Mouse (Mus musculus) embryonic facial prominence, embryonic 10.5 days (tissue): ENCODE measurements around the gene Trabd2b. TPM values are rescaled to one million over a fixed set of nuclear protein-coding genes. Genes with fewer than 3 reads are reported as not detected.

ENCODE experiments used
- DNase-seq: peaks from one replicate; pipeline ENCODE4 v3.0.0-alpha.2; 2017; ENCODE audit warnings: low spot score
- H3K27ac ChIP-seq: fragments of 300-500 bp; sonication (generic); replicated peaks from 2 replicates; pipeline ENCODE4 v1.5.1; 2016; ENCODE audit warnings: mild to moderate bottlenecking
- H3K27me3 ChIP-seq: fragments of 300-500 bp; sonication (generic); replicated peaks from 2 replicates; pipeline ENCODE4 v1.6.1; 2016; ENCODE audit warnings: low read depth, mild to moderate bottlenecking; ENCODE audit not compliant: poor library complexity, severe bottlenecking
- H3K36me3 ChIP-seq: fragments of 300-500 bp; sonication (generic); replicated peaks from 2 replicates; pipeline ENCODE4 v1.6.1; 2016; ENCODE audit warnings: mild to moderate bottlenecking, moderate library complexity
- H3K4me1 ChIP-seq: fragments of 300-500 bp; sonication (generic); 2 replicates; pipeline ENCODE4 v1.6.1; 2016
- H3K4me3 ChIP-seq: fragments of 300-500 bp; sonication (generic); 2 replicates; pipeline ENCODE4 v1.5.1; 2016; ENCODE audit warnings: mild to moderate bottlenecking, moderate library complexity
- H3K9me3 ChIP-seq: fragments of 300-500 bp; sonication (generic); 2 replicates; pipeline ENCODE4 v1.6.1; 2016; ENCODE audit warnings: mild to moderate bottlenecking
- WGBS: fragments of 180-500 bp; shearing (Covaris S2); methylation state at CpG from one replicate; pipeline ENCODE4 v1.1.7; 2016; 5-methylcytosine and 5-hydroxymethylcytosine counted together
- polyA plus RNA-seq: library from polyadenylated mRNA; unstranded; fragments of >200 nt; fragmentation: Nextera tagmentation; extraction: Ambion mirVana; gene quantifications from 2 replicates; pipeline ENCODE4 v1.2.1, GENCODE M21; 2016

Gene Trabd2b
- 0.80 and 0.81 TPM in 2 replicates for polyA plus RNA-seq

- H3K4me1 ChIP-seq = peaks cover 52% of the 10 kb centered on the region
- WGBS = 1% methylated on average over 61 of the region's 61 CpGs
- H3K36me3 ChIP-seq = no peaks in the 10 kb centered on the region
- H3K27me3 ChIP-seq = peaks cover 77% of the 10 kb centered on the region
- peak; percentile 63 for DNase-seq
- H3K9me3 ChIP-seq = no peaks in the 10 kb centered on the region
- peak within 1 kb of the TSS; percentile 86 for H3K4me3 ChIP-seq
- H3K27ac ChIP-seq = peak within 1 kb of the TSS; percentile 90
Measured at GRCm38 (mm10) chr4:114406355-114407101, at the start of gene Trabd2b. Gene Trabd2b (plus strand): TSS chr4:114406724.

- Histone ChIP-seq H3K36me3 (no peaks in the 10 kb centered on the region), H3K4me1 (0 out of 2 replicates have a peak, but pooled peaks cover 2% of the 10 kb centered on the region), H3K27ac (no peak overlapping the region), H3K4me3 (no peak overlapping the region), H3K9me3 (no peaks in the 10 kb centered on the region), H3K27me3 (peaks cover 6% of the 10 kb centered on the region; the same call in 1 of the 2 replicates)
- 55% methylated on average over 4 of the region's 4 CpGs for WGBS
- no peak for DNase-seq
Measured at GRCm38 (mm10) chr4:114357420-114357819, 49.1 kb upstream of the Trabd2b start.

- 0 out of 2 replicates have a peak, but pooled peaks cover 2% of the 10 kb centered on the region for H3K4me1 ChIP-seq
- no peak overlapping the region for H3K4me3 ChIP-seq
- 85% methylated on average over 2 of the region's 2 CpGs for whole genome bisulfite sequencing
- no peak for DNase-seq
- no peaks in the 10 kb centered on the region for H3K9me3 ChIP-seq
- H3K36me3 ChIP-seq = no peaks in the 10 kb centered on the region
- H3K27me3 ChIP-seq = no peaks in the 10 kb centered on the region
- H3K27ac ChIP-seq = no peak overlapping the region
Measured at GRCm38 (mm10) chr4:114358874-114359273, 47.6 kb upstream of the Trabd2b start.

- Histone ChIP-seq H3K27ac (no peak overlapping the region), H3K4me3 (no peak overlapping the region), H3K27me3 (0 out of 2 replicates have a peak, but pooled peaks cover 2% of the 10 kb centered on the region), H3K36me3 (no peaks in the 10 kb centered on the region), H3K4me1 (0 out of 2 replicates have a peak, but pooled peaks cover 2% of the 10 kb centered on the region), H3K9me3 (no peaks in the 10 kb centered on the region)
- no peak for DNase-seq
- WGBS = 93% methylated on average over 1 of the region's 1 CpGs
Measured at GRCm38 (mm10) chr4:114359818-114360217, 46.7 kb upstream of the Trabd2b start.

GRCm38 (mm10) chr4:114361336-114361735 is 45.2 kb upstream of the Trabd2b start:
- no peak overlapping the region for H3K4me3 ChIP-seq
- no peak overlapping the region for H3K27ac ChIP-seq
- 81% methylated on average over 2 of the region's 2 CpGs for WGBS
- H3K27me3 ChIP-seq = 0 out of 2 replicates have a peak, but pooled peaks cover 11% of the 10 kb centered on the region
- 0 out of 2 replicates have a peak, but pooled peaks cover under 1% of the 10 kb centered on the region for H3K4me1 ChIP-seq
- no peak for DNase-seq
- H3K9me3 ChIP-seq = no peaks in the 10 kb centered on the region
- no peaks in the 10 kb centered on the region for H3K36me3 ChIP-seq

- no peak for DNase-seq
- peaks cover 12% of the 10 kb centered on the region for H3K4me1 ChIP-seq
- WGBS = 83% methylated on average over 4 of the region's 4 CpGs
Measured at GRCm38 (mm10) chr4:114365000-114365399, 41.5 kb upstream of the Trabd2b start.

GRCm38 (mm10) chr4:114365595-114365994 is 40.9 kb upstream of the Trabd2b start:
- Histone ChIP-seq H3K27ac (no peak overlapping the region), H3K9me3 (no peaks in the 10 kb centered on the region)

More at GRCm38 (mm10) chr4:114365000-114365399, 41.5 kb upstream of the Trabd2b start:
- no peak overlapping the region for H3K27ac ChIP-seq
- no peak overlapping the region for H3K4me3 ChIP-seq
- peaks cover 31% of the 10 kb centered on the region; the same call in 1 of the 2 replicates for H3K27me3 ChIP-seq
- H3K9me3 ChIP-seq = no peaks in the 10 kb centered on the region
- H3K36me3 ChIP-seq = no peaks in the 10 kb centered on the region

GRCm38 (mm10) chr4:114367005-114367404 is 39.5 kb upstream of the Trabd2b start:
- DNase-seq = no peak
- Histone ChIP-seq H3K27me3 (peaks cover 31% of the 10 kb centered on the region; the same call in 1 of the 2 replicates), H3K4me3 (no peak overlapping the region), H3K9me3 (no peaks in the 10 kb centered on the region), H3K27ac (no peak overlapping the region), H3K4me1 (peaks cover 12% of the 10 kb centered on the region), H3K36me3 (no peaks in the 10 kb centered on the region)
- WGBS = 49% methylated on average over 2 of the region's 2 CpGs

More at GRCm38 (mm10) chr4:114365595-114365994, 40.9 kb upstream of the Trabd2b start:
- DNase-seq = no peak
- peaks cover 12% of the 10 kb centered on the region for H3K4me1 ChIP-seq
- no peak overlapping the region for H3K4me3 ChIP-seq
- peaks cover 31% of the 10 kb centered on the region; the same call in 1 of the 2 replicates for H3K27me3 ChIP-seq
- no peaks in the 10 kb centered on the region for H3K36me3 ChIP-seq

GRCm38 (mm10) chr4:114367840-114368239 is 38.7 kb upstream of the Trabd2b start:
- peaks cover 14% of the 10 kb centered on the region for H3K4me1 ChIP-seq
- H3K27me3 ChIP-seq = peaks cover 31% of the 10 kb centered on the region; the same call in 1 of the 2 replicates
- DNase-seq = no peak
- no peaks in the 10 kb centered on the region for H3K36me3 ChIP-seq
- H3K9me3 ChIP-seq = no peaks in the 10 kb centered on the region
- no peak overlapping the region for H3K4me3 ChIP-seq
- no peak overlapping the region for H3K27ac ChIP-seq
- 50% methylated on average over 7 of the region's 7 CpGs for WGBS

- Histone ChIP-seq H3K27ac (no peak overlapping the region), H3K9me3 (no peaks in the 10 kb centered on the region), H3K36me3 (no peaks in the 10 kb centered on the region), H3K27me3 (peaks cover 31% of the 10 kb centered on the region; the same call in 1 of the 2 replicates), H3K4me3 (no peak overlapping the region), H3K4me1 (peaks cover 15% of the 10 kb centered on the region)
- WGBS = 80% methylated on average over 2 of the region's 2 CpGs
- DNase-seq = no peak
Measured at GRCm38 (mm10) chr4:114369591-114369990, 36.9 kb upstream of the Trabd2b start.

- no peak overlapping the region for H3K4me3 ChIP-seq
- H3K27ac ChIP-seq = no peak overlapping the region
- peaks cover 20% of the 10 kb centered on the region; the same call in 1 of the 2 replicates for H3K27me3 ChIP-seq
- H3K4me1 ChIP-seq = peaks cover 15% of the 10 kb centered on the region
- no peaks in the 10 kb centered on the region for H3K9me3 ChIP-seq
- H3K36me3 ChIP-seq = no peaks in the 10 kb centered on the region
- no peak for DNase-seq
Measured at GRCm38 (mm10) chr4:114370935-114371715, 35.4 kb upstream of the Trabd2b start.

- Histone ChIP-seq H3K36me3 (no peaks in the 10 kb centered on the region), H3K4me3 (no peak overlapping the region), H3K27me3 (peaks cover 9% of the 10 kb centered on the region; the same call in 1 of the 2 replicates), H3K27ac (no peak overlapping the region), H3K9me3 (no peaks in the 10 kb centered on the region), H3K4me1 (peaks cover 6% of the 10 kb centered on the region)
- WGBS = 72% methylated on average over 3 of the region's 3 CpGs
- DNase-seq = no peak
Measured at GRCm38 (mm10) chr4:114372699-114373098, 33.8 kb upstream of the Trabd2b start.
